Mouse (Mus musculus) heart, embryonic 15.5 days (tissue): ENCODE data around the gene Taf8. TPM values are rescaled to one million over a fixed set of nuclear protein-coding genes. Genes with fewer than 3 reads are reported as not detected.

ENCODE experiments used
- ATAC-seq: fragments of 200-750 bp; cut with Nextera tagmentation; replicated peaks from 2 replicates; pipeline ENCODE4 v1.8.0; 2017; ENCODE audit warnings: low read depth, moderate TSS enrichment; ENCODE audit not compliant: insufficient number of reproducible peaks, insufficient read depth, low FRiP score
- H3K27ac ChIP-seq: fragments of 300-500 bp; sonication (generic); 2 replicates; pipeline ENCODE4 v1.5.1; 2015; ENCODE audit warnings: mild to moderate bottlenecking, inconsistent platforms
- H3K27me3 ChIP-seq: fragments of 300-500 bp; sonication (generic); 2 replicates; pipeline ENCODE4 v1.6.1; 2015; ENCODE audit warnings: inconsistent platforms
- H3K36me3 ChIP-seq: fragments of 300-500 bp; sonication (generic); 2 replicates; pipeline ENCODE4 v1.6.1; 2015; ENCODE audit warnings: mild to moderate bottlenecking, inconsistent platforms
- H3K4me1 ChIP-seq: fragments of 300-500 bp; sonication (generic); replicated peaks from 2 replicates; pipeline ENCODE4 v1.6.1; 2015; ENCODE audit warnings: inconsistent platforms
- H3K4me2 ChIP-seq: fragments of 300-500 bp; sonication (generic); 2 replicates; pipeline ENCODE4 v1.6.1; 2015; ENCODE audit warnings: inconsistent platforms, mild to moderate bottlenecking, moderate library complexity
- H3K4me3 ChIP-seq: fragments of 300-500 bp; sonication (generic); 2 replicates; pipeline ENCODE4 v1.5.1; 2015; ENCODE audit warnings: mild to moderate bottlenecking, inconsistent platforms
- H3K9ac ChIP-seq: fragments of 300-500 bp; sonication (generic); 2 replicates; pipeline ENCODE4 v1.6.1; 2015; ENCODE audit warnings: mild to moderate bottlenecking, inconsistent platforms
- H3K9me3 ChIP-seq: fragments of 300-500 bp; sonication (generic); replicated peaks from 2 replicates; pipeline ENCODE4 v1.6.1; 2016; ENCODE audit warnings: inconsistent platforms
- WGBS: fragments of 180-500 bp; shearing (Covaris S2); methylation state at CpG from one replicate; pipeline ENCODE4 v1.1.7; 2015; ENCODE audit warnings: mixed read lengths; 5-methylcytosine and 5-hydroxymethylcytosine counted together
- polyA plus RNA-seq: library from polyadenylated mRNA; unstranded; fragments of >200 nt; fragmentation: Nextera tagmentation; extraction: Ambion mirVana; gene quantifications from 2 replicates; pipeline ENCODE4 v1.2.1, GENCODE M21; 2015

The Taf8 gene
- polyA plus RNA-seq, 1 experiment from 2014 or later = 17.0 TPM

DNA sequence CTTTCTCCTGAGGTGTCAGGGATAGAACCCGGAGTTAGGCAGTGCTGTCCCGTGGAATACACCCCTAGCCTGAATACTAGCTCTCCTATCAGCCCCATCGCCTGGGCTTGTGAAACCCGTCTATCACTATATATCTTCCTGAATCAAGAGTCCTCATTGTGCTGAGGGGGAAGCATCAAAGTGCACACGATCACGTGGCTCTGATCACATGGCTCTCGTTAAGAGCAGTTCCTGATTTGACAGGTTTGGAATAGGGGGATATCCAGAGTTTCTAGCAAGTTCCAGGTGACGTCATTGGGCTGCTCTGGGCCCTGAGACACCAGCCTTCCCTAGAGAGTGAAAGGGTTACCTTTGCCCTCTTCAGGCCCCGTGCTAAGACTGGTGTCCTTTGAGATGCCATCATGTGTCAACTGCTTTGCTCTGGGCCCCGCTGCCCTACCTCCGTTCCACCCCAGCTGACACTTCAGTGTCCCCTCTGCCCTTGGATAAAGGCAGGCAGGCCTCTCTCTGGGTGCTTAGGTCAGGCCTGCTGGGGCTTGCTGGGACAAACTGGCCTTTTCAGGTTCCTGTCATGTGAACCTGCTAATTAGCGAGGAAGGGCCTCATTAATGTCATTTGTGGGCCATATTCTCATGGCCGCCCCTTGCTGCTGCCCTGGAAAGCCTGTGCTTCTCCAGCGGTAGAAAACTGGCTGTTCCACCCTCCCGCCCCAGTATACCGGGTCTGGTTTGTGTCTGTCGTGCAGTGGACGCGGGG is 60.6 kb downstream of the Taf8 start:
- 49% methylated on average over 19 of the region's 19 CpGs for WGBS
- no peaks in the 10 kb centered on the region; the same call in 1 of the 2 replicates for H3K27me3 ChIP-seq
- H3K27ac ChIP-seq = peak overlapping the region; percentile 54
- no peaks in the 10 kb centered on the region for H3K9me3 ChIP-seq
- H3K4me2 ChIP-seq = no peak overlapping the region
- H3K4me1 ChIP-seq = peaks cover 74% of the 10 kb centered on the region
- H3K9ac ChIP-seq = no peak overlapping the region
- ATAC-seq = no peak
- H3K4me3 ChIP-seq = no peak overlapping the region
- no peaks in the 10 kb centered on the region for H3K36me3 ChIP-seq

DNA sequence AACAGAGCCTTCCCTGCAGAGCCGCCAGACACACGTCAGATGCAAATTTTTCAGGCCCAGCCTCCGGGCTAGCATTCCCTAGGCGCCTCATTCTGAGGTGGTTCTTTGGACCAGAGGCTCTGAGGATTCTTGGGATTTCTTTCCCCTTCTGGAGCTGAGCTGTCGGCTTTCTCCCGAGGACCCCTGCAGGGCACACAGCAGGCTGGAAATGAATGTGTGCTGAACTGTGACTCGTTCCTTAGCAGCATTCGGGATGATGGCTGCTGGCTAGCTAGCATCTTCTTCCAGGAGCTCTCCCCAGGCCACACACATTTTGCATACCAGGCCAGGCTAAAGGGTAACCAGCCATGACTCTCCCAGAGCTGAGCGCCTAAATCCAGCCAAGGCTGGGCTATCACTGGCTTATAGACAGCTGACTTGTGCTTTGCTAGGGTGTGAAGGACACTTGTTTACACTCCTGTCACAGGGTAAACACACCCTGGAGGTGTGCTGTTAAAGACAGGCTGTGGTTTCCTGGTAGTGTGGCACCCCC is 61.7 kb downstream of the Taf8 start:
- no peaks in the 10 kb centered on the region; the same call in 1 of the 2 replicates for H3K27me3 ChIP-seq
- peak overlapping the region; percentile 36 for H3K27ac ChIP-seq
- H3K4me3 ChIP-seq = no peak overlapping the region
- WGBS = 26% methylated on average over 9 of the region's 9 CpGs
- no peak overlapping the region for H3K4me2 ChIP-seq
- H3K9ac ChIP-seq = peak overlapping the region; percentile 35; the same call in 1 of the 2 replicates
- peaks cover 69% of the 10 kb centered on the region for H3K4me1 ChIP-seq
- no peak for ATAC-seq
- no peaks in the 10 kb centered on the region for H3K9me3 ChIP-seq
- H3K36me3 ChIP-seq = no peaks in the 10 kb centered on the region

DNA sequence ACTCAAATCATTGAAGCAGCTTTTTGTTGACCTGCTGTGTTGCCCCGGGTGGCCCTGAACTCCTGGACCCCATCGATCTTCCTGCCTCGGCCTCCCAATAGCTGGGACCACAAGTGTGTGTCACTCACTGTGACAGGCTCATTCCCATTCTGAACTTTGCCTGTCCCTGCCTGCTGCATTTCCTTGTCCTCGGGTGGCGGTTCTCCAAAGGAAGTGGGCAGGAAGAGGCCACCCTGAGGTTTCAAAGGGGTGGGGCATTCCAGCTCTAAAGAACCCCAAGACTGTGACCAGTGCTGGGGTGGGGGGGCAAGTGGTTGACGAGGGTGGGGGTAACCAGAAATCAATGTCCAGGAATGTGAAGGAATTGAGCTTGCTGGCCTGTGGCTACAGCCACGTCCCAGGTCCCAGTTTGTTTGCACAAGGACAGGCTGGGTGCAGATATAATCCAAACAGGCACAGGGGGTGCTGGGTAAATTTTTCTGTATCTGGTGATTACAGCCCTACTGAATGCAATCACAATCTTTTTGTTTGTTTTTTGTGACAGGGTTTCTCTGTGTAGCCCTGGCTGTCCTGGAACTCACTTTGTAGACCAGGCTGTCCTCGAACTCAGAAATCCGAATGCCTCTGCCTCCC is 62.6 kb downstream of the Taf8 start:
- no peaks in the 10 kb centered on the region for H3K36me3 ChIP-seq
- H3K9ac ChIP-seq = peak overlapping the region; percentile 35; the same call in 1 of the 2 replicates
- no peak for ATAC-seq
- no peaks in the 10 kb centered on the region for H3K9me3 ChIP-seq
- H3K4me1 ChIP-seq = peaks cover 64% of the 10 kb centered on the region
- H3K4me2 ChIP-seq = no peak overlapping the region
- no peaks in the 10 kb centered on the region; the same call in 1 of the 2 replicates for H3K27me3 ChIP-seq
- 52% methylated on average over 9 of the region's 9 CpGs for WGBS
- no peak overlapping the region for H3K4me3 ChIP-seq
- no peak overlapping the region for H3K27ac ChIP-seq

DNA sequence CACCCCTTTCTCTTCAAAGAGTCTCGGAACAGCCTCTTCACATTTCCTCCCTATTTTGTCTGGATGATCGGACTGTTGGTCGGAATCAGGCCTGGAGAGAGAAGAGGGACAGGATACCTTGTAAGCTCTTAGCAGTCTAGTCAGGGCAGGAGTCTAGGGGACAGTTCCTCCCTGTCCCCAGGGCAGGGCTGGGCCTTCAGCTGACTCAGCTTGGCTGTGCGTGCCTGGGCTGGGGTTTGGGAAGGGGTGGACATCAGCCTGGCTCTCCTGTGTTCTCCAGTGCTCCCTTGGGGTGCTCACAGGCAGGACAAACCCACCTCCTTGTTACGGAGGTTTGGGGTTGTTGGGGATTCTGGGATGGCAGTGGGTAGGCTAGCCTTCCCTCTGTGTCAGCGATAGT is 63.5 kb downstream of the Taf8 start:
- no peak overlapping the region for H3K9ac ChIP-seq
- 72% methylated on average over 6 of the region's 6 CpGs for WGBS
- H3K36me3 ChIP-seq = no peaks in the 10 kb centered on the region
- 0 out of 2 replicates have a peak overlapping the region, but pooled peaks have one; percentile 6 for H3K4me2 ChIP-seq
- H3K4me1 ChIP-seq = peaks cover 56% of the 10 kb centered on the region
- H3K9me3 ChIP-seq = no peaks in the 10 kb centered on the region
- no peaks in the 10 kb centered on the region; the same call in 1 of the 2 replicates for H3K27me3 ChIP-seq
- H3K4me3 ChIP-seq = no peak overlapping the region
- no peak overlapping the region for H3K27ac ChIP-seq
- ATAC-seq = no peak

DNA sequence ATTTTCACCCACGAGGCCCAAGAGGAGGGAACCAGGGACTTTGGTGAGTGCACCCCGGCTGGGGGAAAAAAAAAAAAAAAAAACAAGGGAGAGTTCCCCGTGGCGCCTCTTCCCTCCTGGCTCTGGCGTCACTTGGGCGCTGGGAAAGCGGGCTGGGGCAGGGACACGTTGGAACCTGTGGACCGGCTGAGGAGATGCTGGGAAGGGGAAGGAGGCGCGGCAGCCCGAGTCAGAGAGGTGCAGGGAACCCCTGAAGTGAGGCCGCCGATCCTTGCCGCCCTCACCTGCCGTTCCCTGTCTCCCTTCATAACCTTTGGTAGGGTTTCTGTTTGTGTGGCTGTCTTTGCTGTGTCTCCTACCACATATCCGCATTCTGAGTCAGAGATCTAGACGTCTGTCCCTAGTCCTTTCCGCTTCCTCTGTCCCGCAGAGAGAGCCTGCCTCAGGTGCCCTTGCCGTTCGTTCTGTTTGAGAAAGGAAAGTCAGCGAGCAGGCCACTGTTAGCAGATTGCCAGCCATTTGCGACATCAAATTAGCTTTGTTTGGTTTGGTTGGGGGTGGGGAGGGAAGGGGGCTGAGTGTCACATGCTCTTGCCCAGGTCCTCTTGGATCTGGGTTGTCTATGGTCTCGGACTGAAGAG is 65.1 kb downstream of the Taf8 start, which contains the start of gene 1700001C19Rik:
TSS of gene 1700001C19Rik (minus strand) at position 470 of the 641 bp plus-strand sequence.
- Histone ChIP-seq H3K4me1 (peaks cover 53% of the 10 kb centered on the region), H3K27me3 (no peaks in the 10 kb centered on the region; the same call in 1 of the 2 replicates), H3K36me3 (no peaks in the 10 kb centered on the region), H3K9me3 (no peaks in the 10 kb centered on the region), H3K4me3 (peak within 1 kb of the TSS; percentile 64), H3K9ac (peak within 1 kb of the TSS; percentile 66), H3K27ac (peak within 1 kb of the TSS; percentile 34), H3K4me2 (peak within 1 kb of the TSS; percentile 97)
- no peak for ATAC-seq
- WGBS = 6% methylated on average over 25 of the region's 25 CpGs

DNA sequence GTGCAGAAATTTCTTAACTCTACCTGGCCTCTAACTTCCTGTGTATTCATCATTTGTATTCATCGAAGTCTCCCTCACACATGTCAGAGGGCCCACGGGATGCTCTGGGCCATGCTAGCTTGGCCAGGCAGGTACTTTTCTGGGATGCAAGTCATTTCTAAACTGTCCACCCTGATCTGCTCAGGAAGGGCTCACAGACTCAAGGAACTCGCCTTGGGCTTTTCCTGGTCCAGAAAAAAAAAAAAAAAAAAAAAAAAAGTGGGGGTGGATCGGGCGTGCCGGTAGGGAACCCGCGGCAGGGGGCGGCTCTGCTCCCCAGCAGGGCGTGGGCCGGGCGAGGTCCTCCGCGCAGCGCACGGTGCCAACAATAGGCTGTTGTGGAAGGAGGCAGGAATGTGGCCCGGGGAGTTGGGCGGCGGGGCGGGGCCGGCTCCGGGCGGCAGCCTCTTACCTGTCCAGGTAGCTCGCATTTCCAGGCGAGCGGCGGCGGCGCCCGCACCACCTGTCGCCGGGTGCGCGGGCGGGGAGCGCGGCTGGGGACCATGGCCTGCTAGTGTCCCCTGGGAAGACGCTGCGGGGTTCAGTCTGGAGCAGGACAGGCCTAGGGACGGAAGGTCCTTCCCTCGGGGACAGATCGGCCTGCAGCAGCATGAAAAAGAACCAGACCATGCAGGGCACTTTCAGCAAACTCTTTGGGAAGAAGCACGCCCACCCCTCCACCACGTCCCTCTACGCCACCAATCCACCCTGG is 65.8 kb downstream of the Taf8 start, which contains the start of gene AI661453:
TSS of gene AI661453 (plus strand) at position 460 of the 751 bp plus-strand sequence.
- Histone ChIP-seq H3K27me3 (no peaks in the 10 kb centered on the region; the same call in 1 of the 2 replicates), H3K27ac (peak within 1 kb of the TSS; percentile 34), H3K9me3 (no peaks in the 10 kb centered on the region), H3K4me1 (peaks cover 47% of the 10 kb centered on the region), H3K4me2 (peak within 1 kb of the TSS; percentile 97), H3K9ac (peak within 1 kb of the TSS; percentile 66), H3K36me3 (no peaks in the 10 kb centered on the region), H3K4me3 (peak within 1 kb of the TSS; percentile 64)
- 1% methylated on average over 45 of the region's 45 CpGs for WGBS
- ATAC-seq = peak; percentile 57

Other genes starting within 250 kb of the Taf8 start
- 58.4 and 61.0 TPM in 2 replicates for gene Mrps10, start 133.4 kb downstream of the Taf8 start, polyA plus RNA-seq
- 0.91 and 1.2 TPM in 2 replicates for gene Guca1b, start 116.9 kb downstream of the Taf8 start, polyA plus RNA-seq
- gene Guca1a, start 101.7 kb downstream of the Taf8 start, polyA plus RNA-seq = 1.7 TPM in 2 replicates
- gene AI661453, start 65.7 kb downstream of the Taf8 start, polyA plus RNA-seq = 0.96 and 1.2 TPM in 2 replicates
- 0.60 and 1.0 TPM in 2 replicates for gene 1700001C19Rik, start 64.9 kb downstream of the Taf8 start, polyA plus RNA-seq
- 369 and 456 TPM in 2 replicates for gene Ccnd3, start 2.8 kb upstream of the Taf8 start, polyA plus RNA-seq
- 18.2 and 22.6 TPM in 2 replicates for gene Bysl, start 109.2 kb upstream of the Taf8 start, polyA plus RNA-seq
- gene Med20, start 109.3 kb upstream of the Taf8 start, polyA plus RNA-seq = 25.4 and 31.2 TPM in 2 replicates
- 0.60 and 1.6 TPM in 2 replicates for gene Gm20517, start 109.3 kb upstream of the Taf8 start, polyA plus RNA-seq
- 2.5 and 3.2 TPM in 2 replicates for gene Usp49, start 128.4 kb upstream of the Taf8 start, polyA plus RNA-seq
- gene Tomm6, start 186.1 kb upstream of the Taf8 start, polyA plus RNA-seq = 260 and 304 TPM in 2 replicates
- gene Frs3, start 186.7 kb upstream of the Taf8 start, polyA plus RNA-seq = 3.8 and 4.1 TPM in 2 replicates
- gene Gm21981, start 192.2 kb upstream of the Taf8 start, polyA plus RNA-seq = 0.19 and 0.49 TPM in 2 replicates
- 0.44 and 0.53 TPM in 2 replicates for gene Prickle4, start 192.4 kb upstream of the Taf8 start, polyA plus RNA-seq
- 0.40 and 0.81 TPM in 2 replicates for gene Pgc, start 224.6 kb upstream of the Taf8 start, polyA plus RNA-seq
- 24.9 and 25.2 TPM in 2 replicates for gene Tfeb, start 234.7 kb upstream of the Taf8 start, polyA plus RNA-seq